Mouse (Mus musculus): Measurements from ENCODE around the gene Gm20662. TPM values are rescaled to one million over a fixed set of nuclear protein-coding genes. Genes with fewer than 3 reads are reported as not detected.

Gene Gm20662
- polyA plus RNA-seq (2012; ENCODE audit: low replicate concordance): 0.58 TPM in 1 of 2 replicates, not detected in the other

DNA sequence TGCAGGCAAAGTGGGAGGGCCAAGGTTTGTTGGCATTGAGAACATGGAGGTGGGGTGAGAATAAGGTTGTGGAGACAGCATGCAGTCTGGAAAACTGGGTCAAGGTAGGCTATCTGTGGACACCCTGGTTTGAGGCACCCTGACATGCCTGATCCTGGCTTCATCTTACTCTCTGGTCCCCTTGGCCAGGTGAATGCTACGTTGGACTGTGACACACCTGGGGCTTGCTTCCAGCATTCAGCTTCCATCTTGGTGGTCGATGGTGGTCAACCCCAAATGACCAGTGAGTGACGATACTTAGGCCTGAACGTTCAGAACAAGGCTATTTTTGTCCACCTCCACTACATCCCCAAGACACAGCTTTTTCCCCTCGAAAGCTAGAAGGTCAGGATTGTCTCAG, at the start of gene Gm20662:
Gene Gm20662 (plus strand): TSS at position 301 of the 400 bp plus-strand sequence.

DNA sequence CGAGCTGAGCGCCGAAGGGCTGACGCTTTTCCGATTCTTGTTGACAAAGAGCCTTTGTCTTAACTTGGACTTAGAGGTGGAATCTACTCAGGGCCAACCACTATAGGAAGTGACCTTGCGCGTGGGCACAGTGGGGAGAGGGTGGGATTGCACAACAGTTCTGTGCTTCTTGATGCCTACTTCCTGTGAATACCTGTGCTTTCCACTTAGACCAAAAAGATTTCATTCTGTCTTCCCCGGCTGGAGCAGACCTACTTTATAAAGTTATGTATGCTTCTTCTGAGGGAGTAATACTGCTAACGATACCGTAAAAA, 46.3 kb upstream of the Gm20662 start, which contains the start of gene Traip:
Gene Traip (plus strand): TSS at position 215 of the 314 bp plus-strand sequence.

DNA sequence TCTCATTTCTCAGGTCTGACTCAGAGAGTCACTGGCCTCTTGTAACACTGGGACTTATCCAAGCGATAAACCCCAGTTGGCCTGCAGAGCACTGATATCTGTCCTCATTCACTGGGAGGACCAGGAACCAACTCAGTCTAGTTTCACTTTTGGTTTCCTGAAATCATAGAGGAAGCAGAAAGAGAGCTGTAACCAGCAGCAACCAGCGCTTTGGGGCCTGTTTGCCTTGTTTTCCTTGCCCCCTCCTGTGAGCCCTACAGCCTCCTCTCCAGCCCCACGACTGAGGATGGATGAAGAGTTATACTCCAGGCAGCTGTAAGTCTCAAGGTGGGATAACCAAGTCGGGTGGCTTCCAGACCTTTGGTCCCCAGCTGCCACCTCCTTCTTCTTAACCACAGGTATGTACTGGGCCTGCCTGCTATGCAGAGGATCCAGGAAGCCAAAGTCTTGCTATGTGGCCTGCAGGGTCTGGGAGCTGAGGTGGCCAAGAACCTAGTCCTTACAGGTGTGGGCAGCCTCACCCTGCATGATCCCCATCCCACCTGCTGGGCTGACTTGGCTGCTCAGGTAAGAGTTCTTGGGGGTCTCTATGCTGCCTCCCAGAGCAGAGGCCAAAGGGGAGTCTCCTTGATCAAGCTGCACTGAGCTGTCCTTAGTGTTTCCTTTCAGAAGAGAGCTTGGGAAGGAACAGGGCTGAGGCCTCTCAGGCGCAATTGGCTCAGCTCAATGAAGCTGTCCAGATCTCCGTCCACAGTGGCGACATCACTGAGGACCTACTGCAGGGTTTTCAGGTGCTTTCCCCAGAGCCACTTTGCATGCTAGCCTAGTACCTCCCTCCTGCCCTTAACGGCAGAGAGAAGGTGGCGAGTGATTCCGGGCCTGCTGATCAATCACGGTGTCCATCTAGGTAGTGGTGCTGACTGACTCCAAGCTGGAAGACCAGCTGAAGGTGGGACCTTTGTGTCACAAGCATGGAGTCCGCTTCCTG, 20.5 kb upstream of the Gm20662 start, which contains the start of gene Uba7:
Gene Uba7 (plus strand): TSS at position 107 of the 988 bp plus-strand sequence.

DNA sequence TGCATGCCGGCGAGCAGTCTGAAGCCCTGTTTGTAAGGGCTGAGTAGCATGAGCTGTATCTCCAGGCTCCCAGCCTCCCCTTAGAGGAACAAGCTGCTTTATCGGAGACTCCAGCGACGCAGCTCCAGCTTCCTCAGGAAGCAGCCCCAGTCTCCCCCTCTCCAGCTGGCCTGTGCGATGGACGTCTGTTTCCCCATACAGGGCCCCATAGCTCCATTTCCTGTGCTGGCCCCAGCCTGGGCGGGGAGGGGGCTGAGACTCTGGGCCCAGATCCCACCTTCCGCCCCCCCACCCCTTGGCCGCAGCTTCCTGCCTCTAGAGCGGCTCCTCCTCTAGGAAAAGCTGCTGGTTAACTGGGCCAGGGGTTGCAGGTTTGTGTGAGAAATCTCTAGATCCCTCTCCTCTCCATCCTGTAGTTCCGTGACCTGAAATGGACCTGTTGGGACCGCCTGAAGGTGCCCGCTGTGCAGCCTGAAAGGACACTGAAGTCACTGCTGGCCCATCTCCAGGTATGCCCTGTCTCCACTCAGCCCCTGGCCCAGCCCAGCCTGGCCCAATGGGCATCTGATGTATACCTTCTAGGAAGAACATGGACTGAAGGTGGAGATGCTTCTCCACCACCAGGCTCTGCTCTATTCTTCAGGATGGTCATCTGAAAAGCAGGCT, 13.3 kb upstream of the Gm20662 start, which contains the start of gene Gm20661:
Gene Gm20661 (plus strand): TSS at position 378 of the 666 bp plus-strand sequence.

DNA sequence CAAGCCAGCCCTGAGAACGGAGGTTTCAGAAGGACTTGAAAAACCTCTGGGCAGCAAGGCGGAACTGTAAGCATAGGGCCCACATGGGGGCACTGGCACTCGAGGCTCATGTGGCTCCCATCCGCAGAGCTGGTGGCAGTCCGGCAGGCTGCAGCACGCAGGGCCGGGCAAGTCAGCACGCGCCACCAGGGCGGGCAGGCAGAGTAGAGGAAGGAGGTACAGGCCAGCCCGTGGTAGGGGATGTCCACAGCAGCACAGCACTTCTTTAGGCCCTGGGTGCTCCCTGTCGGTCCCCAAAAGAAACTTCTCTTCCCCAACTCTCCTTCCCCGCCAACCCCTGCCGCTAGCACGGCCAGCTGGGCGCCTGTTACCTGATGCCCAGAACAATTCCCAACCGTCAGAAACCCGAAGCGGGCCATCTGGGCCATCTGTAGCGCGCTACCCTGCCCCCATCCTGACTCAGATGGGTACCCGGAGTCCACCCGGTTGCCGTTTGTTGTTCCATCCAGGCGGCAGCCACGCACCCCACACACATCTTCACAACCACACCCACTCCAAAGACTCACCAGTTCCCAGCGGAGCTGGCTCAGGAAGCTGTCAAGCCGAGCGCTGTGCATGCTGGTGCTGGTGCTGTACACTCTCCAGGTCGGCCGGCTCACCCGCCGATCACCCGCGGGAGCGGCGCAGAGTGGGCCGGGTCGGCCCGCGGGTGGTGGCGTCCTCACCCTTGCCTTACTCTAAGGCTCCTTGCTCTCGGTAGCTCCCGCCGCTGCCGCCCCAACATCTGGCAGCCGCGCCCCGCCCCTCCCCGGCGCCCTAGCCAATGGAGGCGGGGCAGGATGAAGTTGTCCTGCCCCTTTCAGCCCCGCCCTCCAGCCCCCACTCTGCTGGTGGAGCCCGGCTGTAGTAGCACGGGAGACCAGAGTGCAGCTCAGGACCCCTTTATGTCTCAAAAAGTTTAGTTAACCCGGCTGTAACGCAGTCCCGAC, 10.7 kb upstream of the Gm20662 start, which contains the start of gene Inka1:
Gene Inka1 (minus strand): TSS at position 749 of the 989 bp plus-strand sequence.

DNA sequence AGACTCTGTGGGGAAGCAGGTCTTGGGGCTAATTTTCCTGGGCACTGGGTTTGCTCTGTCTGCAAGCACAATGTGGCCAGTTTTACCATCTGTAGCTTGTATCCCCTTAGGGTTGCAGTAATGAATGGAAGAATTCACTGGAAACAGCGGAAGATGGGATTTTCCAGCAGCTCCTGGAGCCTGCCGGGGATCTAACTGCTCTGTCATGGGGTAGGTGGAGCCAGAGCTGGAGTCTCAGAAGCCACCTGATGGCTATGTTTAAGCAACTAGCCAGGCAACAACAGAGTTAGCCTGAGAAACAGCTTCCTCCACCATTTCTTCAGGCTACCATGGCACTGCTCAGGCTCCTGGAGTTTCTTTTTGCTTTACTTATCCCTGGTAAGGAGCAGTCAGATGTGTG, 4.0 kb upstream of the Gm20662 start, which contains the start of gene Cdhr4:
Gene Cdhr4 (plus strand): TSS at position 301 of the 400 bp plus-strand sequence.

DNA sequence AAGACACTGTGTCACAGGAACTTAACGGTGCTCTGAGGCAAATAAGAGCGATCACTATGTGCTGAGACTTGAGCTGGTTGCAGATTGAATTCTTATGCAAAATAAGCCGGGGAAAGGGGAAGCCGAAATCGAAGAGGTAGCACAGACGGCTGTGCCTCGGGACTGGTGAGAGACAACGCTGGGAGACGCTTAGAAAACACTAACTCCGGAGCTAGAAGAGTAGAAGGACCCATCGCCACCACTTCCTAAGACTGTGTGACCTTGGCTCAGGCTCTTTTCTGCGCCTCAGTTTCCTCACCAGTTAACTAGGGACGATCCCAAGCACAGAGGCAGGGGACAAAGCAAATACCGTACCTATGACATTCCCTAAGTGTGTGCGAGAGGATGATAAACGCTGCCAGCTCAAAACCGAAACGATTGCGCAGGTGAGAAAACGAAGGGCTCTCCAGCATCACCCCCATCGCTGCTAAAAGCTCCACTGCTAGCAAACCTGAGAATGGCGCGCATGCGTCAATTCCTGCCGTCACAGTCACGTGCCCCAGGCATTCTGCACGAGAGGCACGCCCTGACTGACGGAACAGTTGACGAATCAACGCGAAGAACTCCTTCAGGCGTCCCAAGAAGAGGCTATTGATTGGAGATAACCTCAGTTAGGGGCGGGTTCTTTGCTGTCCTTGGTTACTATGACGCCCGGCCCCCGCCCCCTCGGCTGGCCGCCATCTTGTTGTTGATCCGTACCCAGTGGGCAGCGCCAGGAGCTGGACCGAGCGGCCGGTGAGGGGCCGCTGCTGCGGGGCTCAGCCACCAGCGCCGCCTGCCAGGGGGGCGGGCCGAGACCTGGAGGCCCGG, 6.0 kb downstream of the Gm20662 start, which contains the start of gene Ip6k1:
Gene Ip6k1 (plus strand): TSS at position 580 of the 849 bp plus-strand sequence.

DNA sequence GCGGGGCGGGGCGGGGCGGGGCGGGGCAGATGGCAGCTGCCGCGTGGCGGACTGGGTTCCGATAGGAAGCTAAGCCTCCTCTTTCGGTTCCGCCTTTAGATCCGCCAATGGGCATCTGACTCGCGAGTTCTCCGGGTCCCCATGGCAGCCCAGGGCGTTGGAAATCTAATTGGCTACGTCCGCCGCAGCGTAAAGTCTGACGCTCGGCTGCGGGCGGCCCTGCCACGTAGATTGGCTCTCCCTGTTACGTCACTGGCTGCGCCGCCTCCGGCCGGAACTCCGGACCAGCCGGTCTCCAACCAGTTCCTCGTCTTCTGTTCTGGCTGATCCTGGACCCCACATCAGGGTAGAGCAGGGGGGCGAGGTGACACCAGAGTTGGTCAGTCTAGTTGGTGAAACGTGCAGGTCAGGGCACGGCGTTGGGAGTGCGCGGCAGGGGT, 52.9 kb downstream of the Gm20662 start, which contains the start of gene Gmppb:
Gene Gmppb (plus strand): TSS at position 227 of the 440 bp plus-strand sequence.

DNA sequence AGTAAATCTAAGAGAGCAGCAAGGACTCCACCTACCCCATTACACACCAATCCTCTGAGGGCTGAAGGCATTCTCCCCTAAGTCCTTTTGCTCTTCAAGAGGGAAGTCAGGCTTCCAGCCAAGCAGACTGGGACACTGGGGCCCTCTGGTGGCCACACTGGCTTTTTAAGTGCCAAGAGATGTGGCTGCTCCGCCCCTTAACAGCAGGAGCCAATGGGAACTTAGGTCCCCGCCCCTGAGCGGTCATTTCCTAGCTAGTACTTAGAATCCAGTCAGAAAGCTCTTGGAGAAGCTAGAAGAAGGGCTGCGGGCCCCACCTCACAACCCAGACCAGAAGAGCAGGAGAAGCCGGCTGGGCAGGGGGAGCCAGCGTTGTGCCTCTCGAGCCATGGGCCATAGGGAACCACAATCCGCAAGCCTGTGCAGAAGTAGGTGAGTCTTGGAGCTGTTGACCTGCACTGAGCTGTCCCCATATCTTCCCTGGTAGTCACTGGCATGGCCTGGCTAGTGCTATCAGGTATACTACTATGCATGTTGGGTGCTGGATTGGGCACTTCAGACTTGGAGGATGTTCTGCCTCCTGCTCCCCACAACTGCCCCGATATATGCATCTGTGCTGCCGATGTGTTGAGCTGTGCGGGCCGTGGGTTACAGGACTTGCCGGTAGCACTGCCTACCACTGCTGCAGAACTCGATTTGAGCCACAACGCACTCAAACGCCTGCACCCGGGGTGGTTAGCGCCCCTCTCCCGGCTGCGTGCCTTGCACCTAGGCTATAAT, 56.9 kb downstream of the Gm20662 start, which contains the start of gene Amigo3:
Gene Amigo3 (plus strand): TSS at position 275 of the 780 bp plus-strand sequence.

DNA sequence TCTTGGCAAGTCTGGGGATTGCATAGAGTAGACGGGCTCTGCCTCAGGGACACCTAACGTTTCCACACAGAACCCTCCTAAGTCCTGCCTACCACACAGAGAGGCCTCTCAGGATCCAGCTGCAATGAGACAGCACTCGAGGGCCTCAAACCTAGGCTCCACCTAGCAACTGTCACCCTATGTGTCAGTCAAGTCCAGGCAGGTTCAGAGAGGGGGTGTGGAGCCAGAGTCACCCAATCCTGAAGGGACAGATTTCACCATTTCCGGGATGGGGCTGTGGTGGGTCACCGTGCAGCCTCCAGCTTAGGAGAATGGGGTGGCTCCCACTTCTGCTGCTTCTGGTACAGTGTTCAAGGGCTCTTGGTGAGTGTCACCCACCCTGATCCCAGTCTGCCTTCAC, 84.0 kb downstream of the Gm20662 start, which contains the start of gene Mst1:
Gene Mst1 (plus strand): TSS at position 269 of the 400 bp plus-strand sequence.

DNA sequence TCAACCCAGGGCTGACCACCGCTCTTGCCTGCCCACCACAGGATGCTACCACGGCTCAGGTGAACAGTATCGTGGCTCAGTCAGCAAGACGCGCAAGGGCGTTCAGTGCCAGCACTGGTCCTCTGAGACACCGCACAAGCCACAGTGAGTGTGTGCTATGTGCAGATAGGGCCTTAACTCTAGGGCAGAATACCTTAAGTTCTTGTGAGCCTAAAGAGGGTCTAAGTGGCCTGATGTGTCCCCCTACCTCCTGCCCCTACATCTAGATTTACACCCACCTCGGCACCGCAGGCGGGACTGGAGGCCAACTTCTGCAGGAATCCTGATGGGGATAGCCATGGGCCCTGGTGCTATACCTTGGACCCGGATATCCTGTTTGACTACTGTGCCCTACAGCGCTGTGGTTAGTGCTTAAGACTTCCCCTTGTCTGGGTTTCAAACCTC, 86.9 kb downstream of the Gm20662 start, which contains the start of gene Rnf123:
Gene Rnf123 (minus strand): TSS at position 359 of the 444 bp plus-strand sequence.

DNA sequence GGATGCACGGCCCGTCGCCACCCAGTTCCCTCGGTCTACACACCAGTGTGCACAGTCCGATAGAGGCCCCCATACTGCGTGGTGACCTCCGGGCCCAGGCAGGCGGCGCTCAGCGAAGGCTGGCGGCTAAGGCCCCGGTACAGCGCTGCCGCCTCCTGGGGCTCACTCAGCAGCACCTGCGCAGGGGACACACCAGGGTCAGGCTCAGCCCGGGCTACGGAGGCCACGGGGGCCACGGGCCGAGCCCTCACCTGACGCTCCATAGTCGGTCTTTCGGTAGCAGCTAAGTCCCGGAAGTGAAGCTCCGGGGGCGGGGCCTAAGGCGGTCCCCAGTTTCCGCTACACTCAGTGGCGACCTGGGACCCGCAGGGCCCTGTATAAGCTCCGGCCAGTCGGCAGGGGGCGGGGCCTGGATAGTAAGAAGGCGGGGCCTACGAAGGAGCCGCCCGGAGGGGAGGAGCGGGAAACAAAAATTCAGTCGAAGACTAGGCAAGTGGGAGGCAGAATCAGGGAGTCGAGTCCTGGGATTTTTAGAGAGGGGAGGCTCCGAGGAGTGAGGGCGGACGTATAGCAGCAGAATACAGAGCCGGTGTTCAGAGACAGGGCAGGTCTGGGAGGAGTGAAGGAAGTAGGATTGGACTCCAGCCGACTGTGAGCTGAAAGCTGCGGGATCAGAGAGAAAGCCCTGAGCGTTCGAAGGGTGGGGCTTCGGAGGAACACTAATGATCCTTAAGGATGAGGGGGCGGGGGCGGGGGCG, 98.2 kb downstream of the Gm20662 start, which contains the start of gene Apeh:
Gene Apeh (minus strand): TSS at position 423 of the 758 bp plus-strand sequence.

Other genes starting within 250 kb of the Gm20662 start
- gene Rbm5, start 225.4 kb upstream of the Gm20662 start, polyA plus RNA-seq (2012; ENCODE audit: low replicate concordance): 53.7 and 57.1 TPM in 2 replicates
- gene Rbm6, start 123.1 kb upstream of the Gm20662 start, polyA plus RNA-seq (2012; ENCODE audit: low replicate concordance): 19.8 and 30.5 TPM in 2 replicates
- 22.0 and 22.8 TPM in 2 replicates for gene Mon1a, start 108.2 kb upstream of the Gm20662 start, polyA plus RNA-seq (2012; ENCODE audit: low replicate concordance)
- 0.63 and 3.7 TPM in 2 replicates for gene Mst1r, start 89.5 kb upstream of the Gm20662 start, polyA plus RNA-seq (2012; ENCODE audit: low replicate concordance)
- gene Actl11, start 67.9 kb upstream of the Gm20662 start, polyA plus RNA-seq (2012; ENCODE audit: low replicate concordance): not detected in 2 replicates
- 0.03 and 0.10 TPM in 2 replicates for gene Camkv, start 60.7 kb upstream of the Gm20662 start, polyA plus RNA-seq (2012; ENCODE audit: low replicate concordance)
- 0.30 and 1.8 TPM in 2 replicates for gene Traip, start 46.2 kb upstream of the Gm20662 start, polyA plus RNA-seq (2012; ENCODE audit: low replicate concordance)
- gene Uba7, start 20.8 kb upstream of the Gm20662 start, polyA plus RNA-seq (2012; ENCODE audit: low replicate concordance): 56.6 and 109 TPM in 2 replicates
- 0.22 TPM in 1 of 2 replicates, not detected in the other for gene Gm20661, start 13.3 kb upstream of the Gm20662 start, polyA plus RNA-seq (2012; ENCODE audit: low replicate concordance)
- gene Inka1, start 10.5 kb upstream of the Gm20662 start, polyA plus RNA-seq (2012; ENCODE audit: low replicate concordance): 11.6 and 13.4 TPM in 2 replicates
- gene Cdhr4, start 3.9 kb upstream of the Gm20662 start, polyA plus RNA-seq (2012; ENCODE audit: low replicate concordance): 0.15 TPM in 1 of 2 replicates, not detected in the other
- gene Ip6k1, start 6.2 kb downstream of the Gm20662 start, polyA plus RNA-seq (2012; ENCODE audit: low replicate concordance): 163 and 228 TPM in 2 replicates
- gene Gmppb, start 52.9 kb downstream of the Gm20662 start, polyA plus RNA-seq (2012; ENCODE audit: low replicate concordance): 4.6 and 5.8 TPM in 2 replicates
- 0.22 and 0.61 TPM in 2 replicates for gene Amigo3, start 56.8 kb downstream of the Gm20662 start, polyA plus RNA-seq (2012; ENCODE audit: low replicate concordance)
- 0.10 and 1.0 TPM in 2 replicates for gene Mst1, start 84.1 kb downstream of the Gm20662 start, polyA plus RNA-seq (2012; ENCODE audit: low replicate concordance)
- gene Rnf123, start 87.0 kb downstream of the Gm20662 start, polyA plus RNA-seq (2012; ENCODE audit: low replicate concordance): 83.2 and 287 TPM in 2 replicates
- gene Apeh, start 98.3 kb downstream of the Gm20662 start, polyA plus RNA-seq (2012; ENCODE audit: low replicate concordance): 50.4 and 78.3 TPM in 2 replicates
- 1.6 and 2.0 TPM in 2 replicates for gene Bsn, start 194.0 kb downstream of the Gm20662 start, polyA plus RNA-seq (2012; ENCODE audit: low replicate concordance)

All from hematopoietic multipotent progenitor cell, adult 10-12 weeks (in vitro differentiated cells).